Mouse (Mus musculus) layer of hippocampus, adult 11-12 months (tissue): ENCODE measurements around the gene B230118H07Rik.
"Not testable (repeated sequence)": the region's sequence is repeated elsewhere in the genome, so short reads cannot be mapped to it uniquely, and the experiment has no call there.

Source experiments
- DNase-seq: peaks from one replicate; pipeline ENCODE4 v3.0.0; 2022; ENCODE audit warnings: low spot score

Gene B230118H07Rik

DNA sequence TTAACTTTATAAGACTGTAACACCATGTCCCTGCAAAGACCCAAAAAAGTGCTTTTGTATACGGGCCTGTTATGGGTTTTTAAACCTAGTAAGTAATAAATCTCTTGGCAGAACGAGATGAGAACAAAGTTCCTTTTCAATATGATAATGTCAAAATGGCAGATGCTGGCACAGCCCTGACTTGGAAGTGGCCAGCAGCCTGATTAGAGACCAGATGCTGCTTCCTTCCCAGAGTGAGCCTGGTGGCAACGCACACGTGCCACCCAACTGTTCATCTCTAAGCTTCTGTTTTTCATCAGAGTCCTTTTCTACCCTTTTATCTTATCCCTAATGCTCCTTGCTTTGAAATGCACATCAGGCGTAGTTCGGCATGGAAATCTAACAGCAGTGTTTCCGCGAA, 58.0 kb downstream of the B230118H07Rik start:
- DNase-seq: no peak

GRCm38 (mm10) chr2:101581418-101581817, 67.9 kb downstream of the B230118H07Rik start:
- no peak for DNase-seq

- no peak for DNase-seq
Observed at GRCm38 (mm10) chr2:101580977-101581376, 68.4 kb downstream of the B230118H07Rik start.

GRCm38 (mm10) chr2:101580428-101580827, 68.9 kb downstream of the B230118H07Rik start:
- DNase-seq: no peak

- no peak for DNase-seq
Observed at GRCm38 (mm10) chr2:101580027-101580426, 69.3 kb downstream of the B230118H07Rik start.

GRCm38 (mm10) chr2:101577243-101577642, 72.1 kb downstream of the B230118H07Rik start:
- DNase-seq: no peak

GRCm38 (mm10) chr2:101569230-101569629, 80.1 kb downstream of the B230118H07Rik start:
- no peak for DNase-seq

- DNase-seq: no peak
Observed at GRCm38 (mm10) chr2:101567490-101567889, 81.8 kb downstream of the B230118H07Rik start.

DNA sequence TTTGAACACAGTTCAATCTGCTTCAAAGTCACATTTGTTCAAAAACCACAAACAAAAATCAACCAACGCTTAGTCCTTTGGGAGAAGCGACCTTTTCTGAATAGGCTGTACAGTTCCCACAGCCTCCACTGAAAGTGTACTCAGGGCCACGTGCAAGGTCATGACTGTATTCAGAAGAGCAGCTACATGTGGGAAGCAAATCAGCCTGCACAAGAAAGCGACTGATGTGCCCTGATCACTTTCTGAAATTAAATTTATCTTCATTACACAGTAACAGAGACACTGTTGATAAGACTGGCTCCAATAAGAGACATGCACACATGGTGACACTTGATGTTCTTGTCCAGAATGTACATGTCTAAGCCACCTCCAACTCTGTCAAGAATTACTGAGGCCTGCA, 85.6 kb downstream of the B230118H07Rik start:
- no peak for DNase-seq

DNA sequence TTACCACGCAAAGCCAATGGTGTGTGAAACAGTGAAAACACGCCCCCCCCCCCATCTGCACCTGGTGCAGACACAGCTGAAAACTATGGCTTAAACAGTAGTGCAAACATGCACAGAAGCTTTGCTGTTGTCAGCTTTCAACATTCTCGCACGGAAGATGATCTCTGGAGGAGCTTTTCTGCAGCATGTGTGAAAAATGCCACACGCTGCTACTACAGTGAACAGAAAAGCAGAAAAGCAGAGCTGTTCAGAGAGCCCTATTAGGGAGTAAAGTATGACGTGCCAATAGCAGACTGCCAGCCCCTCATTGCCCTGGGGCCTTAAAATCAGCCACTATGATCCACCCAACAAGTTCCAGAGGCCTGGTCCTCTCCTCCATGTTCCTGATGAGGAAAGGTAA, 86.1 kb downstream of the B230118H07Rik start:
- no peak for DNase-seq

DNA sequence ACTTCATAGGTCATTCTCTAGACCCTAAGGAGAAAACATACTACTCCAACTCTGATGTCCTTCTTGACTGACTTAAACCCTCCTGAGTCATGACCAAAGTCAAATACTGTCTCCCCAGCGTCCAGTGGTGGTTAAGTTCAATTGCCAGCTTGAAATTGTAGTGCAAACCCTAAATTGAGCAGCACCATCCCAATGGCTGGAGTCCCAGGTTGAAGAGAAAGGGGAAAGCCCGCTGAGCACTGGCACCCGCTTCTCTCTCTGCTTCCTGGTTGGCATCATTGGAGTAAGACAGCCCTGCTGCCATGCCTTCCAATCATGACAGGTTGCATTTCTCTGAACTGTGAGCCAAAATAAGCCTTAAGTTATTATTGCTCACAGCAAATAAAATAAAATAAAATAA, 89.9 kb downstream of the B230118H07Rik start:
- DNase-seq: no peak

DNA sequence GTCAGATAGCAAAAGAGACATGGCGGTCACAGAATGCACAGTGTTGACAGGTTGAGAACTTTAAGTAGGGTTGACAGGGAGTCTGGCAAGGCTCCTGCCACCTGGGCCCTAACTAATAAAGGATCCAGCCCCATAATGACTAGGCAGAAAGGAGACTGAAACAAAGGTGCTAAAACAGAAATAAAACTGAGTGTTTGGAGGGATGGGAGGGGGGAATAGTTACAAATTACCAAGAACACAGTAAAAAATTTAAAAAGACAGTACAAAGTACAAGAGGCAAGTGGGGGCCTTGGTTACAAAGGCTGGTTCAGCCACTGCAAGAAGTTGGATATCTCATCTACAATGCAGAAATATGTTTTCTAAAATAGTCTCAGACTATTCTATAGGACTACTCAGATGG, 93.4 kb downstream of the B230118H07Rik start:
- no peak for DNase-seq

DNA sequence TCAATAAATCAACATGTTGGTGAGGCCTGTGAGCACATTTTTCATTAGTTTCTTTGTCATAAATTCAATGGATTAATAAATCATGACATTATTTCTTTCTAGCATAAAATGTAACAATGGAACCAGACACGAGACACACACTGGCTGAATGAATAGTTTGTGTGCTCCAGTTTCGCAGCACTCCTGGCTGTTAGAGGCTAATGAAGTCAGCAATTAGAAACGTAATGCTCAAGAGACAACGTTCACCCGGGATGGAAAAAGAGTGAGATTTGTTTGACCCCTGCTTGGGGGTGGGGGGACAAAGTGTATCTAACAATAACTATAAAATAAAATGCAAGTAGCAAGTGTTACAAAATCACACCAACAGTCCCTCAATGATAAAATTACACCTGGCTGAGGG, 95.5 kb downstream of the B230118H07Rik start:
- DNase-seq: no peak

DNA sequence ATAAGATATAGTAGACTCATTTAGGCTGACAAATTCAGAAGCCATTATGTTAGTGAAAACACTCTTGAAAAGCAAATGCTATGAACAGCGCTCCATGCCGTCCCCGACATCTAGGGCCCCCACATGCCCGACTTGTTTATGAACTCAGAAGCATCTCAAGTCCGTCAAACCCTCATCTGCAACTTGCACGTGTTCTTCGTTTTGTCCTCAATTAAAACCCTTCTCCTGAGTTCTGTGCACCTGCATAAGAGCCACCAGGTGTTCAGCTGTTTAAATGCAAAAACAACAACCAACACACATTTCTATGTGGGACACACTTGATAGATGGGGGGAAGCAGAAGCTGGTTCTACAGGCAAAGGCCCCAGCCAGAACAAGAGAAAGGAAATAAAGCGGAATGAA, 97.0 kb downstream of the B230118H07Rik start:
- DNase-seq: no peak

- DNase-seq: no peak
Observed at GRCm38 (mm10) chr2:101551026-101551719, 98.2 kb downstream of the B230118H07Rik start.

GRCm38 (mm10) chr2:101550176-101550575, 99.2 kb downstream of the B230118H07Rik start:
- no peak for DNase-seq

DNA sequence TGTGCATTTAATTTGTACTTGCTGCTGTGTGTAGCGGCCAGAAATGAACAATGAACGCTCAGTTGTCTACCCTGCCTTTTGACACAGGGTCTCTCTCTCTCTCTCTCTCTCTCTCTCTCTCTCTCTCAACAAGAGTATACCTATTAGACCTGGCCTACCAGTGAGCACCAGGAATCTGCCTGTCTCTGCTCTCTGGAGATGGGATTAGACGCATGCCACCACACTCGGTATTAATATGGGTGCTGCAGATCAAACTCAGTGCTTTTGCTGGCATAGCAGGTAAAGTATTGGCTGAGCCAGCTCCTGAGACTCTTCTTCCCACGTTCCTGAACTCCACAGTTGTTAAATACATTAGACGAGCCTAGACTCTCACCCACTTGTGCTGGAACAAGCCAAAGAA, 100.5 kb downstream of the B230118H07Rik start:
- DNase-seq: no peak

- no peak for DNase-seq
Observed at GRCm38 (mm10) chr2:101545593-101545992, 103.7 kb downstream of the B230118H07Rik start.

- no peak for DNase-seq
Observed at GRCm38 (mm10) chr2:101543704-101544417, 105.5 kb downstream of the B230118H07Rik start.

GRCm38 (mm10) chr2:101536887-101537286, 112.4 kb downstream of the B230118H07Rik start:
- DNase-seq: not testable (repeated sequence)

- no peak for DNase-seq
Observed at GRCm38 (mm10) chr2:101533741-101534140, 115.6 kb downstream of the B230118H07Rik start.

- peak; percentile 40 for DNase-seq
Observed at GRCm38 (mm10) chr2:101525503-101526381, 123.6 kb downstream of the B230118H07Rik start.

DNA sequence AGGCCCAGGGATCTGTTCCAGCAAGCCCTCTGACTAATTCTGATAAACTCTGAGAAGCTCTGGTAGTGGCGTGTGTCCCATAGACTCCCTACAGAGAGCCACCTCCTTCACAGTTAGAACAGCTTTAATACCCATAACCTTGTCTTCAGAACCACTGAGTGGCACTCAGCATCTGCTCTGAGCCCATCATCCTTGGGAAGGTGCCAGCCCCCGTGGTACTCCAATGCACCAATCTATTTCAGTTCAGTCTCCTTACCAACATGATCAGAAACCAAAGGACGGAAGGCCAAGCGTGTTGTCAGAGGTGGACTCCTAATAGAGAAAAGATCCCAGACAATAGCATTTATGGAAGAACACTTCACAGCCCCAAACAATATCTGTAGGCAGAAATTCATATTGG, 124.2 kb downstream of the B230118H07Rik start:
- no peak for DNase-seq
